Mouse (Mus musculus): ENCODE results near the gene Syn3. TPM values are rescaled to one million over a fixed set of nuclear protein-coding genes. Genes with fewer than 3 reads are reported as not detected.

The Syn3 gene
- polyA plus RNA-seq, 1 experiment from 2014 or later: 7.6 TPM

GRCm38 (mm10) chr10:86340421-86340820 is 158.3 kb downstream of the Syn3 start:
- H3K4me2 ChIP-seq: no peak overlapping the region

GRCm38 (mm10) chr10:86339649-86340379 is 158.9 kb downstream of the Syn3 start:
- no peak for ATAC-seq
- peaks cover 18% of the 10 kb centered on the region for H3K4me1 ChIP-seq
- H3K4me2 ChIP-seq: no peak overlapping the region
- H3K27me3 ChIP-seq: no peaks in the 10 kb centered on the region
- H3K9me3 ChIP-seq (replicated peaks): no peaks in the 10 kb centered on the region
- H3K27ac ChIP-seq: no peak overlapping the region
- WGBS: 78% methylated on average over 2 of the region's 2 CpGs
- H3K9ac ChIP-seq: no peak overlapping the region
- no peak overlapping the region for H3K4me3 ChIP-seq
- H3K36me3 ChIP-seq (ENCODE audit: poor library complexity, severe bottlenecking): no peaks in the 10 kb centered on the region

More at GRCm38 (mm10) chr10:86340421-86340820, 158.3 kb downstream of the Syn3 start:
- Histone ChIP-seq H3K9me3 (replicated peaks) (no peaks in the 10 kb centered on the region), H3K27me3 (no peaks in the 10 kb centered on the region), H3K4me1 (peaks cover 18% of the 10 kb centered on the region), H3K27ac (no peak overlapping the region), H3K4me3 (no peak overlapping the region), H3K9ac (no peak overlapping the region), H3K36me3 (ENCODE audit: poor library complexity, severe bottlenecking) (no peaks in the 10 kb centered on the region)
- 74% methylated on average over 7 of the region's 7 CpGs for WGBS
- ATAC-seq: no peak

- no peak overlapping the region for H3K4me2 ChIP-seq
- 86% methylated on average over 4 of the region's 4 CpGs for WGBS
- no peaks in the 10 kb centered on the region for H3K36me3 ChIP-seq (ENCODE audit: poor library complexity, severe bottlenecking)
- no peak overlapping the region for H3K9ac ChIP-seq
- ATAC-seq: no peak
- H3K4me1 ChIP-seq: peaks cover 18% of the 10 kb centered on the region
- H3K27me3 ChIP-seq: no peaks in the 10 kb centered on the region
- H3K4me3 ChIP-seq: no peak overlapping the region
- H3K9me3 ChIP-seq (replicated peaks): no peaks in the 10 kb centered on the region
- no peak overlapping the region for H3K27ac ChIP-seq
Measured at GRCm38 (mm10) chr10:86339121-86339520, 159.6 kb downstream of the Syn3 start.

- WGBS: 34% methylated on average over 4 of the region's 4 CpGs
- peaks cover 18% of the 10 kb centered on the region for H3K4me1 ChIP-seq
Measured at GRCm38 (mm10) chr10:86338121-86338715, 160.5 kb downstream of the Syn3 start.

GRCm38 (mm10) chr10:86337239-86337638 is 161.5 kb downstream of the Syn3 start:
- Histone ChIP-seq H3K27ac (no peak overlapping the region), H3K9ac (no peak overlapping the region), H3K27me3 (no peaks in the 10 kb centered on the region), H3K4me1 (peaks cover 15% of the 10 kb centered on the region), H3K36me3 (ENCODE audit: poor library complexity, severe bottlenecking) (no peaks in the 10 kb centered on the region), H3K4me3 (no peak overlapping the region), H3K4me2 (no peak overlapping the region), H3K9me3 (replicated peaks) (no peaks in the 10 kb centered on the region)
- WGBS: 27% methylated on average over 3 of the region's 3 CpGs
- ATAC-seq: no peak

More at GRCm38 (mm10) chr10:86338121-86338715, 160.5 kb downstream of the Syn3 start:
- no peaks in the 10 kb centered on the region for H3K36me3 ChIP-seq (ENCODE audit: poor library complexity, severe bottlenecking)
- H3K9ac ChIP-seq: no peak overlapping the region
- H3K27me3 ChIP-seq: no peaks in the 10 kb centered on the region
- no peak overlapping the region for H3K4me2 ChIP-seq
- ATAC-seq: no peak
- no peak overlapping the region for H3K4me3 ChIP-seq
- H3K9me3 ChIP-seq (replicated peaks): no peaks in the 10 kb centered on the region
- H3K27ac ChIP-seq: no peak overlapping the region

GRCm38 (mm10) chr10:86336506-86336905 is 162.2 kb downstream of the Syn3 start:
- Histone ChIP-seq H3K4me1 (peaks cover 16% of the 10 kb centered on the region), H3K9me3 (replicated peaks) (no peaks in the 10 kb centered on the region), H3K4me2 (no peak overlapping the region), H3K4me3 (no peak overlapping the region), H3K27ac (no peak overlapping the region), H3K9ac (no peak overlapping the region), H3K27me3 (no peaks in the 10 kb centered on the region), H3K36me3 (ENCODE audit: poor library complexity, severe bottlenecking) (no peaks in the 10 kb centered on the region)
- 65% methylated on average over 1 of the region's 1 CpGs for WGBS
- ATAC-seq: no peak

GRCm38 (mm10) chr10:86334581-86334980 is 164.1 kb downstream of the Syn3 start:
- Histone ChIP-seq H3K4me3 (no peak overlapping the region), H3K4me1 (peaks cover 7% of the 10 kb centered on the region; the same call in 1 of the 2 replicates), H3K27me3 (no peaks in the 10 kb centered on the region), H3K27ac (no peak overlapping the region), H3K36me3 (ENCODE audit: poor library complexity, severe bottlenecking) (no peaks in the 10 kb centered on the region), H3K9ac (no peak overlapping the region), H3K4me2 (no peak overlapping the region), H3K9me3 (replicated peaks) (no peaks in the 10 kb centered on the region)
- no peak for ATAC-seq
- WGBS: 55% methylated on average over 8 of the region's 8 CpGs

- Histone ChIP-seq H3K27me3 (no peaks in the 10 kb centered on the region), H3K36me3 (ENCODE audit: poor library complexity, severe bottlenecking) (no peaks in the 10 kb centered on the region), H3K4me3 (no peak overlapping the region), H3K4me2 (no peak overlapping the region), H3K9ac (no peak overlapping the region), H3K27ac (no peak overlapping the region; the same call in 1 of the 2 replicates), H3K9me3 (replicated peaks) (no peaks in the 10 kb centered on the region), H3K4me1 (0 out of 2 replicates have a peak, but pooled peaks cover 7% of the 10 kb centered on the region)
- ATAC-seq: no peak
- WGBS: 85% methylated on average over 3 of the region's 3 CpGs
Measured at GRCm38 (mm10) chr10:86332942-86333341, 165.8 kb downstream of the Syn3 start.

GRCm38 (mm10) chr10:86331681-86332281 is 166.9 kb downstream of the Syn3 start:
- no peaks in the 10 kb centered on the region for H3K27me3 ChIP-seq
- 79% methylated on average over 7 of the region's 7 CpGs for WGBS
- H3K9ac ChIP-seq: no peak overlapping the region
- 0 out of 2 replicates have a peak, but pooled peaks cover 7% of the 10 kb centered on the region for H3K4me1 ChIP-seq
- H3K36me3 ChIP-seq (ENCODE audit: poor library complexity, severe bottlenecking): no peaks in the 10 kb centered on the region
- H3K27ac ChIP-seq: no peak overlapping the region
- H3K4me2 ChIP-seq: no peak overlapping the region
- H3K4me3 ChIP-seq: no peak overlapping the region
- H3K9me3 ChIP-seq (replicated peaks): no peaks in the 10 kb centered on the region
- no peak for ATAC-seq

GRCm38 (mm10) chr10:86330993-86331680 is 167.6 kb downstream of the Syn3 start:
- H3K4me1 ChIP-seq: 0 out of 2 replicates have a peak, but pooled peaks cover 7% of the 10 kb centered on the region
- no peak overlapping the region for H3K4me2 ChIP-seq
- H3K9me3 ChIP-seq (replicated peaks): no peaks in the 10 kb centered on the region
- H3K27ac ChIP-seq: no peak overlapping the region
- WGBS: 69% methylated on average over 5 of the region's 5 CpGs
- no peak overlapping the region for H3K4me3 ChIP-seq
- H3K27me3 ChIP-seq: no peaks in the 10 kb centered on the region
- no peak for ATAC-seq
- no peaks in the 10 kb centered on the region for H3K36me3 ChIP-seq (ENCODE audit: poor library complexity, severe bottlenecking)
- H3K9ac ChIP-seq: no peak overlapping the region

- no peak overlapping the region for H3K4me3 ChIP-seq
- ATAC-seq: no peak
- 91% methylated on average over 8 of the region's 8 CpGs for WGBS
- no peak overlapping the region for H3K9ac ChIP-seq
- no peaks in the 10 kb centered on the region for H3K27me3 ChIP-seq
- no peaks in the 10 kb centered on the region for H3K36me3 ChIP-seq (ENCODE audit: poor library complexity, severe bottlenecking)
- no peak overlapping the region for H3K27ac ChIP-seq
- H3K9me3 ChIP-seq (replicated peaks): no peaks in the 10 kb centered on the region
- H3K4me2 ChIP-seq: no peak overlapping the region
- H3K4me1 ChIP-seq: 0 out of 2 replicates have a peak, but pooled peaks cover 7% of the 10 kb centered on the region
Measured at GRCm38 (mm10) chr10:86329241-86329882, 169.3 kb downstream of the Syn3 start.
